Mouse (Mus musculus): Measurements from ENCODE around the gene Ms4a4b. TPM values are rescaled to one million over a fixed set of nuclear protein-coding genes. Genes with fewer than 3 reads are reported as not detected.
"Not testable (repeated sequence)": the region's sequence is repeated elsewhere in the genome, so short reads cannot be mapped to it uniquely, and the experiment has no call there.

Ms4a4b gene
- total RNA-seq (2021) = not detected
- long read RNA-seq, experiment 1 = 0 reads
- long read RNA-seq, experiment 2 = 0 reads

DNA sequence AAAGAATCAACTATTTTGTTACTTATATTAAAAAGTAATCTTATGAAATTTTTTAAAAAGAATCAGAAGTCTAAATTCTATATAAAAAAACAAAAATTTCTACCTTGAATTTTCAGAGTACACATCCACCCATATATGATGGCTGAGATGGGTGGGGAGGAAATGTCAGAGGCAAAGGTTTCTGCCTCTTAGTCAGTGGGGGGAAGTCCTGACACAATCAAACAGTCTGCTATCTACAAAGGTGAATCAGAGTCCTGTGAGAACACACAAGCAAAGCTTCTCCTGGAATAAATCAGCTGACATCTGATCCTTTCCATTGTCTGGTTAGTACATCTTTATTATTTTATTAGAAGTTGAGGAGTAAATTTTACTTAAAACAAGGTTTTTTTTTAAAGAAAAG is at the start of gene Ms4a4b:
Gene Ms4a4b (plus strand): TSS at position 216 of the 400 bp plus-strand sequence.
- no peak for DNase-seq

- no peak for DNase-seq
Measured at GRCm38 (mm10) chr19:11395769-11396168, 47.6 kb upstream of the Ms4a4b start.

- DNase-seq = no peak
Measured at GRCm38 (mm10) chr19:11404527-11404926, 38.8 kb upstream of the Ms4a4b start, which contains the start of gene Ms4a4c. Gene Ms4a4c, plus strand, starts transcription at chr19:11404770.

DNA sequence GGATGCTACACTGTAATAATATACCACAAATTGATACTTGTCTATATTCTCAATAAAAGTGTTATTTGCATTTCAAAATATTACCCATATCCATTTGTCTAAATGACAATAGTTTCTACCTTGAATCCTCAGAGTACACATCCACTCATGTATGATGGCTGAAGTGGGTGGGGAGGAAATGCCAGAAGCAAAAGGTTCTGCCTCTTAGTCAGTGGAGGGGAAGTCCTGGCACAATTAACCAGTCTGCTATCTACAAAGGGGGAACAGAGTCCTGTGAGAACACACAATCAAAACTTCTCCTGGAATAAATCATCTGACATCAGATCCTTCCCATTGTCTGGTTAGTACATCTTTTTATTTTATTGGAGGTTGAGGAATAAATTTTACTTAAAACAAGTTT is 35.9 kb upstream of the Ms4a4b start:
- DNase-seq = no peak

DNA sequence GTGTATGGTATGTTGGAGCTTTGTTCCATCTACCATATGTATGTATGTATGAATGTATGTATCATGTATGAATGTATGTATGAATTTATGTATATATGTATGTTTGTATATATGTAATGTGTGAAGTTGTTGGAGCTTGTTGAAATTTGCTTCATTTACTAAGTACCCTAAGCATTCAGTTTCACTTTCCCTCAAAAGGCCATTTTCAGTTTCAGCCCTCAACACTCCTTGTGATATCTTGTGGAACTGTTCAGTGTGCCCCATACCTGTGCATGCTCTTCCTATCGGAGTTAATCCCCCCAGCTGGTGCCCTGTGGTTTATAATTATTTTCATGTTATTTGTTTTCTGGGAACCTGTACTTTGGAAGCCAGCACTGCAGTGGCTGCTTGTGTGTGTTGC is 34.8 kb upstream of the Ms4a4b start:
- DNase-seq = no peak

DNA sequence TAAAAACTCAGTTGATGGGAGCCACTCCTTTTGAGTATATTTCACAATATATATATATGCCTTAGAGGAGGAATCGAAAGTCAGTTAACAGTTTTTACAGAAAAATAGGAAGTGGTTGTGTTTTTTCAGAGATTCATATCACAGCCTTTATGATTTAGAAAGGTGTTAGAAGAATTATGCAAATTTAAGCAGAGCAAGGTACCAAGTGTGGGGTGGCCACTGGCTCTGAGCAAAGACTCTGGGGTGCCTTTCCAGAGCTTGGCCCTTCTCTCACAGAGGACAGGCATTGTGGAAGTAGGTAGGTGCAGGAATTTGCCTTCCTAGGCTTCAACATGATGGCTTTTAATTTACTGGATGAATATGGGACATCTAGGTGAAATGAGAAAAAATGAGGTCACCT is 31.7 kb upstream of the Ms4a4b start:
- DNase-seq = no peak

- DNase-seq = no peak
Measured at GRCm38 (mm10) chr19:11414084-11414483, 29.3 kb upstream of the Ms4a4b start.

- DNase-seq = no peak
Measured at GRCm38 (mm10) chr19:11415581-11415980, 27.8 kb upstream of the Ms4a4b start.

DNA sequence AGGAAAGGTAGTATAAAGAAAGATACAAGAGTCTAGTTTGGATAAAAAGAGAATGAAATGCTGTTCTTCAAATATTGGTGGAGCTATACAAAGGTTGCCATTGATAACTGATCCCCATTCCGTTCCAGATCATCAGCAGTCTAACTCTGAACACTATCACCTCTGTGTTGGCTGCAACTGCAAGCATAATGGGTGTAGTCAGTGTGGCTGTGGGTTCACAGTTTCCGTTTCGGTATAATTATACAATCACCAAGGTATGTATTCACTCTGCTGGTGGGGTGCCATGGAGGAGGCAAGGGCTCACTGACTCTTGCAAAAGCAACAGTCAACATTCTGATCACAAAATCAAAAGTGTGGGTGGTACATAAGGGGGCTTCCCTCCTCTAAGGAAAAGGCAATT is 24.5 kb upstream of the Ms4a4b start:
- DNase-seq = not testable (repeated sequence)

GRCm38 (mm10) chr19:11431209-11431608 is 12.1 kb upstream of the Ms4a4b start:
- DNase-seq = not testable (repeated sequence)

DNA sequence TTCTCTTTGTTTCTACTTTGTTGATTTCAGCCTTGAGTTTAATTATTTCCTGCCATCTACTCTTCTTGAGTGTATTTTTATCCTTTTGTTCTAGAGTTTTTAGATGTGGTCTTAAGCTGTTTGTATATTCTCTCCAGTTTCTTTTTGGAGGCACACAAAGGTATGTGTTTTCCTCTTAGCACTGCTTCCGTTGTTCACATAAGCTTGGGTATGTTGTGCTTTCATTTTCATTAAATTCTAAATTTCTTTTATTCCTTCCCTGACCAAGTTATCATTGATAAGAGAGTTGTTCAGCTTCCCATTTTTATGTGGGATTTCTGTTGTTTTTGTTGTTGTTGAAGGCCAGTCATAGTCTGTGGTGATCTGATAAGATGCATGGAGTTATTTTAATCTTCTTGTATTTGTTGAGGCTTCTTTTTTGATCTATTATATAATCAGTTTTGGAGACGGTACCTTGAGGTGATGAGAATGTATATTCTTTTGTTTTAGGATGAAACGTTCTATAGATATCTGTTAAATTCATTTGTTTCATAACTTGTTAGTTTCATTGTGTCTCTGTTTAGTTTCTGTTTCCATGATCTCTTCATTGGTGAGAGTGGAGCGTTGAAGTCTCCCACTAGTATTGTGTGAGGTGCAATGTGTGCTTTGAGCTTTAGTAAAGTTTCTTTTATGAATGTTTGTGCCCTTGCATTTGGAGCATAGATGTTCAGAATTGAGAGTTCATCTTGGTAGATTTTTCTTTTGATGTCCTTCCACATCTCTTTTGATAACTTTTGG is 8.1 kb upstream of the Ms4a4b start:
- no peak for DNase-seq

DNA sequence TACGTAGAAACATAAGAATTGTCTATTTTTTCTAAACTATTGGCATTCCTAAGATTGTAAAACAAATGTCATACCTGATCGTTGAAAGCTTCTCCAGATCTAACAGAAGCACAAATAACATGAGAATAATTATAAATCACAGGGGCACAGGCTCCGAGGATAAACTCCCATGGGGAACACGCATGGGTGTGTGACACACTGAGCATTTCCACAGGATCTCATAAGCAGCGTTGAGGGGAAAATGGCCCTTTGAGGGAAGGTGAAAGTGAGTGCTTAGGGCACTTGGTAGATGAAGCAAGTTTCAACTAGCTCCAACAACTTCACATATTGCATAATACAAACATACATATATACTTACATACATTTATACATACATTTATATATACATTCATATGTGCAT is 611 bp downstream of the Ms4a4b start:
- DNase-seq = no peak

- DNase-seq = no peak
Measured at GRCm38 (mm10) chr19:11447238-11447637, 3.9 kb downstream of the Ms4a4b start.

DNA sequence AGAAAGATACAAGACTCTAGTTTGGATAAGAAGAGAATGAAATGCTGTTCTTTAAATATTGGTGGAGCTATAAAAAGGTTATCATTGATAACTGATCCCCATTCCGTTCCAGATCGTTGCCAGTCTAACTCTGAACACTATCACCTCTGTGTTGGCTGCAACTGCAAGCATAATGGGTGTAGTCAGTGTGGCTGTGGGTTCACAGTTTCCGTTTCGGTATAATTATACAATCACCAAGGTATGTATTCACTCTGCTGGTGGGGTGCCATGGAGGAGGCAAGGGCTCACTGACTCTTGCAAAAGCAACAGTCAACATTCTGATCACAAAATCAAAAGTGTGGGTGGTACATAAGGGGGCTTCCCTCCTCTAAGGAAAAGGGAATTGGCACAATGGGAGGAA is 15.7 kb downstream of the Ms4a4b start:
- not testable (repeated sequence) for DNase-seq

GRCm38 (mm10) chr19:11464795-11465194 is 21.4 kb downstream of the Ms4a4b start:
- DNase-seq = not testable (repeated sequence)

DNA sequence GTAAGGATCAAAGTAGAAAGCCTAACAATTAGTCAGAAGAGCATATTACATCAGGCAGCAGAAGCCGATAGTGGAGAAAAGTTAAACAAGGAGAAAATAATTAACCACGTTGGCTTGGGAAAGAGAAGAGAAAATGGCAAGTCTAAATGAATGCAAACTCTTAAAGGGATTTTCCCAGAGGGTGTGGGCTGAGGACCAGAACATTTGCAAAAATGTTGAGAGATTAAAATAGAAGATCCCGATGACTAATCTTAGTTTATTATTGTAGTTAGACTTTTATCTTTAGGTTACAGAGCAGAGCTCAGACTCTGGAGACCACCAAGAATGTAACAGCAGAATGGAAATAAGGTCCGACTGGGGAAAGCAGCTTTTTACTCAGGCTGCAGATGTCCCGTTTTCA is 23.1 kb downstream of the Ms4a4b start:
- no peak for DNase-seq

- not testable (repeated sequence) for DNase-seq
Measured at GRCm38 (mm10) chr19:11468361-11468760, 25.0 kb downstream of the Ms4a4b start.

DNA sequence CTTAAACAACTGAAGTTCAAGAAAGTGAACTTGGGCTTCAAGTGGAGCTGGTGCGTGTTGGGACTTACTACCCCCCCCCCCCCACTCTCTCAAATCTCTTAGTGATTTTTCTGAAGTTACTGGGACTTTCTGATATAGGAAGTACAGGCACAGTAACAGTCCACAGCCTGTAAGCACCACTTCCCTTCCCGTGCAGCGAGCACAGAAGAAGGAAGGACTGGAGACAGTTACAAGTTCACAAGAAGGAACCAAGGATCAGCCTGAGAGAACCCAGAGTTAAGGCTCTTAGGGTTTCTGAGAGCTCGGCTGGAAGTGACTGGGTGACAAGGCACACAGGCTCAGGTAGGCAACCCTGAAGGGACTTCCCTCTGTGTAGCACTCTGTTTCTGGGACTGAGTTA is 25.9 kb downstream of the Ms4a4b start, which contains the start of gene Ms4a6c:
Gene Ms4a6c (plus strand): TSS at position 152 of the 400 bp plus-strand sequence.
- not testable (repeated sequence) for DNase-seq

- DNase-seq = no peak
Measured at GRCm38 (mm10) chr19:11479714-11480113, 36.4 kb downstream of the Ms4a4b start.

- no peak for DNase-seq
Measured at GRCm38 (mm10) chr19:11482684-11483083, 39.3 kb downstream of the Ms4a4b start.

- no peak for DNase-seq
Measured at GRCm38 (mm10) chr19:11483941-11484340, 40.6 kb downstream of the Ms4a4b start.

GRCm38 (mm10) chr19:11484388-11484787 is 41.0 kb downstream of the Ms4a4b start:
- no peak for DNase-seq

DNA sequence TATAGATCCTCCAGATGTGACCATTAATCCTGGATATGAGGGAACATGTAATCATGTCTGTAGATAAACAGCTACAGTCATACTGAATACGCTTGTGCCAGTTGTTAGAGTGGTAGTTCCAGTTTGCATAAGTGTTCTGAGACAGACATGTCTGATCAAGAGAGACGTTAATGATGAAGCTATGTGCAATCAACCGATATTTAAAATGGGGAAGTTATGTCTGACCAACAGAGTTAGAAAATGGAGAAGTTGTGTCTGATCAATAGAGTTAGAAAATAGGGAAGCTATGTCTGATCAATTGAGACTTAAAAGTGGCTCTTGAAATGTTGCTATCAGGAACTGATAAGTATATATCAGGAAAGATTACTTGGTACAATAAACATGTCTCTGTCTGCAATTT is 41.9 kb downstream of the Ms4a4b start:
- DNase-seq = no peak

- no peak for DNase-seq
Measured at GRCm38 (mm10) chr19:11485746-11486145, 42.4 kb downstream of the Ms4a4b start, which contains the start of gene Gm8369. Gene Gm8369, plus strand, starts transcription at chr19:11485938.
